Mouse (Mus musculus): ENCODE results near the gene Zfp382.
"Not testable (repeated sequence)": the region's sequence is repeated elsewhere in the genome, so short reads cannot be mapped to it uniquely, and the experiment has no call there.

Gene Zfp382

DNA sequence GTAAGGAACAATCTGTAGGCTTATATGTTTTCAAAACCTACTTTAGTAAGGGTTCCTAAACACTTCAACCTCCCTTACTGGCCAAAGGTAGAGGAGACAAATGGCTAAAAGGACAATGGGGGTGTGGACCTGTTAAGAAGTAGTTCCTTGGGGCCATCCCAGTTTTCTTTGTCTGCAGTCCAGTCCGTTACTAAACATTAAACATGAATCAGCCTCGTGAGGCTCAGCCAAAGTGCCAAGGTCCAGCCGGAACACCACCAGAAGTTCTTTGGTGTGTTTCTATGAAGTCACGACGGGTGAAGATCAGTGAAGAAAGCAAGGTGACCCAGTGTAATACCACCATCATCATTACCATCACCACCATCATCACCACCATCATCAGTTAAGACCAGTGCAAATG lies 25.3 kb downstream of the Zfp382 start:
- no peak for DNase-seq (ENCODE audit: low spot score)

DNA sequence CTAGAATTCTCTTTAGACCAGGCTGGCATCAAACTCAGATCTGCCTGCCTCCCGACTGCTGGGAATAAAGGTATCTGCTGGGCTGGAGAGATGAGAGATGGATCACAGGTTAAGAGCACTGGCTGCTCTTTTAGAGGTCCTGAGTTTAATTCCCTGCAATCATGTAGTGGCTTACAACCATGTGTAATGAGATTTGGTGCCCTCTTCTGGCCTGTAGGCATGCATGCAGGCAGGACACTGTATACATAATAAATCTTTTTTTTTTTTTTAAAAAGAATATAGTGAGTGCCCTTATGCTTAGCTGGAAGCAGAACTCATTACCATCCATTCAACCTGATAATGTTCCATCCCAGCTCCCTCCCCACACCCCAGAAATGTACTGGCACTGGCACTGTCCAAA lies 32.3 kb downstream of the Zfp382 start:
- no peak for DNase-seq (ENCODE audit: low spot score)

DNA sequence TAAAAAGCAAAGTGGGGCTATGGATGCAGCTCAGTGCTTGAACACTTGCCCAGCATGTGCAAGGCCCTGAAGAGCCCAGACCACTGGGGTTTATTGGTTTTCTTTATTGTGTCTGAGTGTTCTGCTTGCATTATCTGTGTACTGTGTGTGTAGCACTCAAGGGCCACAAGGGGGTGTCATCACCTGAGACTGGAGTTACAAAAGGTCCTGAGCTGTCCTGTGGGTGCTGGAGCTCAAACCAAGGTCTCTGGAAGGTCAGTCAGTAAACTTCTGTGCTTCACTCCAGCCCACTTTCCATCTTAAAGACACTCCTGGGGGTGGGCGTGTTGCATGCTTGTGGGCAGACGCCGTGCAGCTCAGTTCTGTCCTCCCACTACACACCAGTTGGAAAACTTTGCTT lies 33.8 kb downstream of the Zfp382 start:
- DNase-seq (ENCODE audit: low spot score) = no peak

DNA sequence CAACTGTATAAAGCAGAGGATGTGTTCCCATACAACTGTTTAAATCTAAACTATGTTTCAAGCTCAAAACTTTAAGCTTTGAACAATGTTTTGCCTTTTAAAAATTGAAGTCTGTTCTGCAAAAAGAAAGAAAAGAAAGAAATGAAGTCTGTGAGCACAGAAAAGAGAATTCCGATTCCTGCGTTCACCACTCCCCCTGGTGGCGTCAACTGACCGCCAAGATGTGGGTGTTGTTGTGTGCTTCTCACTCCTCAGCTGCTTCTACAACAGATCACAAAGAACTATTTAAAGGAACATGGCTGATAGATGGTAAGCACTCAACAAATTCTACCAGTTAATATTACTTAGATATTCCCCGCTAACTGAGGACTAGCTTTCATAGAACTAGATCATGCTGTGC lies 41.4 kb downstream of the Zfp382 start:
- DNase-seq (ENCODE audit: low spot score) = no peak

DNA sequence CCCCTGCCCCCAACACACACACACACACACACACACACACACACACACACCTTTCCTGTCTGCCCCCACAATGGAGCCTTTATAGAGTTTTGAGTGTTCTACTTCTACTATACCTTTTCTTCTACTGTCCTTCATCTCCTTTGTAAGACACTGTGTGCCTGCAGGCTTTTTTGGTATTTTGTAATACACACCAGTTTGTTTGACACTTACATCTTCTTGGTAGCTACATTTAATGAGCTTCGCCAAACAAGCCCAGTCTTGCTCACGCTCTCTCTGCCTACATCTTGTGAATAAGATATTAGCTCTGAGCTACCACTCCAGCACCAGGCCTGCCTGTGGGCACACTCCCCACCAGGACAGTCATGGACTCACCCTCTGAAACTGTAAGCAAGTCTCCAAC lies 43.0 kb downstream of the Zfp382 start:
- DNase-seq (ENCODE audit: low spot score) = no peak

DNA sequence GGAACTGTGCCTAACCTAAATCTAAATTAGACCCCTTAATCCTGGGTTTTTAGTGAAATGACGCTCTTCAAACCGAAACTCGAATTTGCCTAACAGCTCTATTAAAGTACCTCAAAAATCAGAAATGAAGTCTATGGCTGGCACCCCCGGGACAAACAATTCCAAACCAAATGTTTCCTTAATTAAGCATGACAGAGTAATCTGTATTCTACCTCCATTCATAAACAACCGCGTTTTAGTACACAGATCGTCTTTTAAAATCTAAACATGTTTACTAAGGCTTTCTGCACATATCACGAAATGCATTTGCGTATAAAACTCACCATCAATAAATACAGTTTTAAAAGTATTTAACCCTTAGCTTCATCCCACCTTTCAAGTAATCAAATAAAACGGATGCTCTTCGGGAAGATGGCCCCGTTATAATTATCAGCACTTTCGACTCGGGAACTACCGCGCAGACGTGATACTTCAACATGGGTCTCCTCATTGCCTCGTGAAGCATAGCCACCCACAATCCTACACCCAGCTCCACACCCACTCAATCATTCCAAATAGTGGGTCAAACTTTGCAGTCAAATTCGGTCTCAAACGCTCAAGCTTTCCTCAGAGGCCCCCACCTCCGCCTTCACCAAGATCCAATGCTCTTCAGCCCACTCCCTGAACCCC lies 47.3 kb downstream of the Zfp382 start:
- no peak for DNase-seq (ENCODE audit: low spot score)

DNA sequence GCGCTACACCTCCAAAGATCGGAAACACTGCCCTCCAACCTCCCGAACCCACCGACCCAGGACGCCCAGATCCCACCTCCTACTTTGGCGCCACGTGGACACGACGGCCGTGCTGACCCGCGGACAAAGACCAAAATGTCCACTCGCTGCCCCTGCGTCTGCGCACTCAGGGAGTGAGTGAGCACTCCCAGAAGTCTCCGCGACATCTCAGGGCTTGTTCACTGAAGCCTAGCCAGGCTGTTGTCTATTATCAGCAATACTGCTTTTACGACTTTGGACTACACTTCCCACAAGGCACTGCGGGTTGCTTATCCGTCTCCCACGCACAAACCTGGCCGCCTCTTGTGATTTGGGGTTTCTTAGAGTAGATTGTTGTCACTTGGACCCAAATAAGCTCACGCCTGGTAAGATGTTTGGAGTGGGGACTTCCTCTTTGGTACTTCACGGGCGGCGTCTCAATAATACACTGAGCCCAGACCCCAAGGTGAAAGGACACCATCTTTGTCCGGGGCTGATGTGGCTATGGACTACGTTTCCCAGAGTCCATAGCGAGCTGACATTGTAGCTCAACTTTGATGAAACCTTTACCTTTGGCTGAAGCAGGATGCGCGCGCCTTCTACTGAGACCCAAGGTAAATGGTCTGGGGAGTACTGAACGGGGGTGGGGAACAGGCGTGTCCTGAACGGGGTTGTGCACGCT lies 48.0 kb downstream of the Zfp382 start, which contains the start of gene Zfp146:
Gene Zfp146 (minus strand): TSS at position 168 of the 700 bp plus-strand sequence.
- peak; percentile 91 for DNase-seq (ENCODE audit: low spot score)

DNA sequence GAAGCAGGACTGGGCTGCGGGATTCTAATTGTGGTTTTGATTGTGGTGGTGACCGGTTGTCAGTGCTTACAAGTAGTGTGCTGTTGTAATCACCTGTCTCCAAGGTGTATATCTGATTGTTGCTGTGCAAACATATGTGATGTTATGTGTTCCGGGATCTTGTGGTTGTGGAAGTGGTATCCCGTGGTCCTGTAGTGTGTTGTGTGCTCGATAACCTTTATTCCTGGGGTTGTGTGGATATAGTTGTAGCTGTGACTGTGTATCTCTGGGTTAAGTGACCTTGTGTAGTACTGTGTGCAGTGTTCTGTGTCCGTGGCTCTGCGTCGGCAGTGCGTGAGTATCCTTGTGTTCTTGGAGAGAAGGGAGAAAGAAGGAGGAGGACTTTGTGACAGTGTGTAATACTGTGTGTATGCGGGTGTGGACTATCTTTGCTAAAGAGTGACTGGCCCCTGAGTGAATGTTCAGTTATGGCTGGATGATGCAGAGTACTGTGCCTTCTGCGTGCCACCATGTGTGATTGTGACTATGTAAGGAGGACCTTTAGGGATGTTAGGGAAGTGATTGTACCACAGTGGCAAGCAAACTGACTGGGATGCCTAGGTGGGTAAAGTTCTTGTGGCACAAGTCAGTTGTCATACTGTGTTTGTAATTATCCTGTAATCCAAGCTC lies 48.7 kb downstream of the Zfp382 start:
- DNase-seq (ENCODE audit: low spot score) = no peak

DNA sequence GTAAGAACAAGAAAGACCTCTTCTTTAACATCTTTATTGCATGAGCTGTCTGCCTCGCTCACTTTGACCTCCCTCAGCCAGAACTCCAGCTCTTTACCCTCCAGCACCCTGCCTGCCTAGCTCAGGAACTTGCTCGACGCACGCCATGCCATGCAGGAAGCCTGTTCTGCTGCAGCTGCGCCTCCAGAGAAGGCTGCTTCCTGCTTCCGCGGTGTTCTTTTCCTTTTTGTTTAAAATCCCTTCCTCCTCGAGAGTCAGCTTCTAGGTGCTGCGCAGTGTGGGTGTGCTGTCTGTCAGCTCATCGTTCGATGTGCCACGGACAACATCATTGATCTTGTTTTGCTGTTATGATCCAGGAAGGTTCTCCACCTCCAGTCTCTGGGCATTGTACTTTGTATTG lies 54.7 kb downstream of the Zfp382 start:
- DNase-seq (ENCODE audit: low spot score) = no peak

DNA sequence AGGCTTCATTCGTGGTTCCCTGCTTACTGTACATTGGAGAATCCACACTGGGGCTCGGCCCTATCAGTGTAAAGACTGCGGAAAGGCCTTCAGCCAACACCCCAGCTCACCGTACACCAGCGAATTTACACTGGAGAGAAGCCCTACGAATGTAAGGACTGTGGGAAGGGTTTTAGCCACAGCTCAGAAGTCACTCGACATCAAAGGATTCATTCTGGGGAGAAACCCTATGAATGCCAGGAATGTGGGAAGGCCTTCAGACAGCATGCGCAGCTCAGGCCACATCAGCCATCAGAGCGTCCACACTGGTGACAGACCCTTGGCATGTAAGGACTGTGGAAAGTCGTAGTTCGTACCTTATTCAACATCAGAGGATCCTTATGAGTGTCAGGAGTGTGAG lies 56.5 kb downstream of the Zfp382 start:
- DNase-seq (ENCODE audit: low spot score) = no peak

DNA sequence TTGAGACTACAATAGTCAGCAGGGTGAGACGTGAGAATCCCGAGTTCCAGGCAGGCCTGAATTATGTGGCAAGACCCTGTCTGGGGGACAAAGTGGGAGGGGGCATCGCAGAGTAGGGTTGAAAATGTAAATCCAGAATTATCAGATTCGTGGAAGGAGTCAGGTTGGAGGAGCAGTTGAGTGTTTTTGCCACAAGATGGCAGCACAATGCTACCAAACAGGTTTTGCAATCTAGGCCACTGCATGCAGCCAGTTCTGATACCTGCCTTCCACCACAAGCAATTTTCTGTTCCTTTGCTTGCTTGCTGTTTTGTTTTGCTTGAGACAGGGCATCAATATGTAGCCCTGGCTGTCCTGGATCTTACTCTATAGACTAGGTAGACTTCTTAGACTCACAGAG lies 59.6 kb downstream of the Zfp382 start:
- DNase-seq (ENCODE audit: low spot score) = peak; percentile 87

DNA sequence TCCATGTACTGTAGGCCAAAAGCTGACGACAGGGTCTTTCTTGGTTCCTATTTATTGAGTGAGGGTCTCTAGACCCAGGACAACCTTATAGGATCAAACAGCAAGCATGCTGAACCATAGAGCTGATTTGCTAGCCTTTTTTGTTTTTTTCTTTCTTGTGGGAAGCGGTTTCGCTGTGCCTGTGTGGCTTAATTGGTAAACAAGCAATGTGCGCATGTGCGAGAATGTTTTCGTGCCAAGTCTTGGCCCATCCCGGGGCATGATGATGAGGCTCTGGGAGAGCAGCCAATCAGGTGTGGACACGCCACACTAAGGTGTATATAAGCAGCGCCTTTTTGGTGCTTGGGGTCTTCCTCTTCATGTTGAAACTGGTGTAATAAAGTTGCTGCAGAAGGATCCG lies 60.2 kb downstream of the Zfp382 start:
- DNase-seq (ENCODE audit: low spot score) = not testable (repeated sequence)

DNA sequence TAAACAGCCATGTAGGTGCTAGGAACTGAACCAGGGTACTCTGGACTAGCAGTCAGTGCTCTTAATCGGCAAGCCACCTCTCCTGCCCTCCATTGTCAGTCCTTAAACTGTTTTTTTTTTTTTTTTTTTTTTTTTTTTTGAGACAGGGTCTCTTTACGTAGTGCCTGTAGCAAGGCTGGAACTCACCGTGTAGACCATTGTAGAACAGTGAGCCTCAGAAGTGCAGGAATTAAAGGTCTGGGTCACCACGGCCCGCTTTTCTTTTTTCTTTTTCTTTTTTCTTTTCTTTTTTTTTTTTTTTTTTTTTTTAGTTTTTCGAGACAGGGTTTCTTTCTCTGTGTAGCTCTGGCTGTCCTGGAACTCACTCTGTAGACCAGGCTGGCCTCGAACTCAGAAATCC lies 61.4 kb downstream of the Zfp382 start:
- DNase-seq (ENCODE audit: low spot score) = not testable (repeated sequence)

DNA sequence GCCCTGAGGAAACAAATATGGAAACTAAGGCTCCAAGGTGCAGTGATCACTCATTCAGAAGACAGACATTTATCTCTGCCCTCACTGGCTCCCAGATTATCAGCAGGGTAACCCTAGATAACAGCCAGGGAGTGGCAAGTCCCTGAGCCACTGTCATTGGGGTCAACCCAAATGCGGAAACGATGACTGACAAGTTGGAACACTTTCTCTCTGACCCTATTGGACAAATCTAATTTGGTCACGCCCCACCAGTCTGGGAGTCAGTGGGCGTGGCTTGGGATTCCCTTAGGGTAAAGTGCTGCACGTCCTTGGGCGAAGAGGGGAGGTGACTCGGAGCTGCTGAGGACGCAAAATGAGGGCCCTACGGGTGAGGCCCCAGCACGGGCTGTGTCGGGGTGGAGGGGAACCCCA lies 62.1 kb downstream of the Zfp382 start, which contains the start of gene Cox7a1:
Gene Cox7a1 (plus strand): TSS at position 266 of the 411 bp plus-strand sequence.
- DNase-seq (ENCODE audit: low spot score) = peak; percentile 89

Measured in testis, postnatal 10 days (tissue).